Mouse (Mus musculus) gastrocnemius, postnatal 10 days (tissue): ENCODE results near the gene Etnk2. TPM values are rescaled to one million over a fixed set of nuclear protein-coding genes. Genes with fewer than 3 reads are reported as not detected.
A peak's percentile ranks its signal among the peaks of the same experiment; 100 is the strongest.

Experiments used
- DNase-seq: peaks from one replicate; pipeline ENCODE4 v3.0.0; 2021; ENCODE audit warnings: mixed read lengths
- total RNA-seq, 2 experiments: library from RNA; stranded (reverse); gene quantifications; 2 replicates each; pipeline ENCODE4 v1.2.3; 2021

Etnk2 gene
- total RNA-seq, 2 experiments from 2014 or later, result 0.19 to 0.47 TPM

- no peak for DNase-seq
Observed at GRCm38 (mm10) chr1:133382552-133383155, 19.3 kb downstream of the Etnk2 start.

DNA sequence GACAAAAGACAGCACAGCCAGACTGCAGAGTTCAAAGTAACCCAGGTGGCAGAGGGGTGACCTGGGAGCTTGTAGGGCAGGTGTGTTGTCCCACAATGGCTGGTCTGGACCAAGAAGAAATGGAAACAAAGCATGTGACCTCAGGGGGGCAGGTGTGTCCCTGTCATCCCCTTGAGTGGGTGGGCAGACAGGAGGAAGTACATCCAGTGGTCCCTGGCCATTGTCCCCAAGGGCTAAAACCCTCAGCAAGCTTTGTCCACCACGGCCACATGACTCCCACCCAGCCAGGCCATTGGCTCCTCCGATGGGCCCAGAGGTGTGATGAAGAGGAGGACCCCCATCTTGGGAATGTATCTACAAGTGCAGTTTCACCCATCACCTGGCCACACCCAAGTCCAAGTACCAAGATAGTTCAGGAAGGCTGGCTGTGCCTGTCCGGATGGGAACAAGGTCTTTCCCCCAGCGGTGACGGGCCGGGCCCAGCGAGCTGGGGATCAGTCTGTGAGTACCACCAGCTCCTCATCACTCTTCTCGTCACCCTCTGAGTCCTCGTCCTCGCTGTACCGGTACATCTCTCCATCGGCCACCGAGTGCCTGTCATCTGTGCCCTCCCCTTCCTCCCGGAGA, 19.9 kb downstream of the Etnk2 start:
- DNase-seq, result no peak

- DNase-seq, result peak; percentile 73
Observed at GRCm38 (mm10) chr1:133385506-133385905, 22.1 kb downstream of the Etnk2 start.

- no peak for DNase-seq
Observed at GRCm38 (mm10) chr1:133386209-133386608, 22.8 kb downstream of the Etnk2 start.

DNA sequence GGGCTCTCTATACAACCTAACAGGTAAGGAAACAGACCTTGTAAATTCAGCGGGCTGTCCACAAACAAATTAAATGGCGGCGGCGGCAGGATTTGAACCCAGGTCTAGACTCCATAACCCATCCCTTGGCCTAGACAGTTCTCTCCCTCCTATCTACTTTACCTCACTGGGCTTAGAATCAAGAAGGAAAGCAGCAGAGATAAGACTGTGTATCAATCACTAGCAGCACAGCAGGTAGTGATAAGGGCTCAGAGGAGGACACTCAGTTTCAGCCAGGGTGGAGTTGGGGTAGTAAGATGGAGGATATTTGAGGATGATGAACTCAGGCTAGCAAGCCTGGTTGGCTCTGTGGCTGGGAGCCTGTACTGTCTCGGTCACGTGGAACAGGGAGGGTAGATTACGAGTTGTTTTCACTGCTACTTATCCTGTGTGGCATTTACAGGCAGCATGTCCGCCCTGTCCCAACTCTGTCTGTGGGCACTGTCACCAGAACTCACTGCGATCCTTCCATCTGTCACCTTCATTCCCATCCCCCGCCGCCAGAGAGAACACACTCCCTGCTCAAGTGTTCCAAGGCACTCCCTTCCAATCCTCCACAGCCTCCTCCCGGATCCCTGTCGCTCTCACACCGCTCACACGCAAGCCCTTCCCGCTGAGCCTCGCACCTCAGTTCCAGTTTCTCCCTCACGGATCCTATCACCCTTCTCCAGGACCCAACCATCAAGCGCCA, 24.3 kb downstream of the Etnk2 start:
- DNase-seq, result no peak

- DNase-seq, result no peak
Observed at GRCm38 (mm10) chr1:133394702-133395101, 31.3 kb downstream of the Etnk2 start.

DNA sequence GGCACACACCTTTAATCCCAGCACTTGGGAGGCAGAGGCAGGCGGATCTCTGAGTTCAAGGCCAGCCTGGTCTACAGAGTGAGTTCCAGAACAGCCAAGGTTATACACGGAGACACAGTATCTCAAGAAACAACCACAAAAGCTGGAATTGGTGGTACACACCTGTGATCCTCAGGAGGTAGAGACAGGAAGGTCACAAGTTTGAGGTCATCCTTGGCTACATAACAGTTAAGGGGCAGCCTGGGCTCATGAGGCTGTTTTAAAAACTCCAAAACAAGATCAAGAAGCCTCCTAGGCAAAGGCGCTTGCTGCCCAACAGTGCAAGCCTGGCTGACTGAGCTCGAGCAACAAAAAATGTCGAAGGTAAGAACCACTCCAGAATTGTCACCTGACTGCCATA, 33.3 kb downstream of the Etnk2 start:
- no peak for DNase-seq

DNA sequence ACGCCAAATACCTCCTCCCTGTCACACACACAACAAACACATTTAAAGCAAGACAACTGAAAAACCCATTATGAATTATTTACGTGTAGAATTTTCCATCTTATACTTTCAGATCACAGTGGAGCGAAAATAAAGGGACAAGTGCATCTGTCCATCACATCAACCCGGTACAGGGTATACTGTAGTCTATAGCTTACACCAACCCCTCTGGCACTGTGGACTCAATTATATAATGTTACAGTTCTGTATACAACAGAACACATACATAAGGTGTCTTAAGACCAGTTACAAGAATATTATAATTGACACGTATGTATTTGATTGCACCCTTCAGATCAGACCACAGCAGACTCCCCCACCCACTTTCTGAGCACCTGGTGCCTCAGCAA, 33.7 kb downstream of the Etnk2 start:
- no peak for DNase-seq

- no peak for DNase-seq
Observed at GRCm38 (mm10) chr1:133397483-133398237, 34.3 kb downstream of the Etnk2 start.

- no peak for DNase-seq
Observed at GRCm38 (mm10) chr1:133400014-133400725, 36.8 kb downstream of the Etnk2 start.

DNA sequence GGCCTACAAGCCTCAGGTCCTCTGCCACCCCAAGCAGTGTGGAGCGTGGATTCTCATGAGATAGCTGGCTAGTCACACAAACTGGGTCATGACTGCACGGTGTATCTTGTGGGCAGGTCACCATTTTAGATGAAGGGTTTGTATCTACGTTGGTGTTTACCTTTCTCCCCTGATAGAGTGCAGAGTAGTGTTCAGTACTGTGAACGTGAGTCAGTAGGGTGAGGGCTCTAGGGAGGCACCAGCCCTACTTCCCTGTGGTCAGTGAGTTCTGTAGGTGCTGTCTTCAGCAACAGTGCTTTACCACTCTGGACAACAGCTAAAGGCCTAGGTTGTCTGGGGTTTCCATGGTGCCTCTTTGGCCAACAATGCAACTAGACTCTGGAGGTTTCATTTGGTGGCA, 40.6 kb downstream of the Etnk2 start:
- DNase-seq, result no peak

DNA sequence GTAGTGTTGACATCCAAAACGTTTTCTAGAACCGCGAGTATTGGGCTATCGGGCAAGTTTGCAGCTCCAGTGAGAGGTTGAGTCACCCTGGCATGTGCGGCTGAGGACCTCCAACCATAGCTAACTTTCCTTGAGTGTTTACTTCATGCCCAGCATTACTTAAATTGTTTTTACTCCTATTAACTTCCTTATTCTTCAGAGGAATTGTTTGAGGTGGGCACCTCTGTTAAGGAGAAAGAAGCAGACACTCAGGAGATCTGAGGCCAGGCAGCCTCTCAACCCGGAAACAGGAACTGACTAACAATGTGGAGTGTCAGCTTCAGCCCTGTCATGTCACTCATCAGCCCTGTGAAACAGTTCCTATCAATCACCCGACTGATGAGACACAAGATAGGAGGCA, 43.2 kb downstream of the Etnk2 start:
- DNase-seq, result no peak

DNA sequence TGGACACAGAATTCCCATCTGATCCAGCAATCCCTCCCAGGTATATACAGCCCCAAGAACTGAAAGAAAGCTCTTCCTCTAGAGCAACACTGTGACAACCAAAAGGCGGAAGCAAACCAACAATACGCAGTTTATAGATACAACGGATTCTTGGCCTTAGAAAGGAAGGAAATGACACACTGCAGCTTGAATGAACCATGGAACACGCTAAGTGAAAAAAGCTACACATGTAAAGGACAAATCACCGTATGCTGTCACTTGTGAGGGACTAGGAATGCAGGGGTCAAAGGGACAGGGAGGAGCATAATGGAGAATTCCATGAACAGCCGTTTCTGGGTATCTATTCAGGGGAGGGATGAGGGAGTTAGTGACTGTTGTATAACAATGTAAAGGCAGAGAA, 44.1 kb downstream of the Etnk2 start:
- DNase-seq, result no peak

DNA sequence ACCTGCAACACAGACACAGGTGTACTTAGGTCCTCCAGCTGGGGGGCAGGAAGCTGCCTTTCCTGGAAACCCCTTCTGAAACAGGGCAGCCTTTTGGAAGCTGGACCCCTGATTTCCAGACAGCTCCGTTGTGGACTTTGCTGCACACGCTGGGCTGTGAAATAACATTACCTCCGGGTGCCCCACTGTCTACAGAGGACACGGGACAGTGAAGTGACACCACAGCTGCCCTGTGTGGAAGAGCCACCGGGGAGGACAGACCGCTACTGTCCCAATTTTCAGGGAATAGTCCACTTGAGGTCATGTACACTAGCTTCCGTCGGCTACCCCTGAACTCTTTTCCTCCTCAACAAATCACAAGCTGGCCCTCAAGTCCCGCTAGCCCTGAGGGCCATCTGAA, 44.9 kb downstream of the Etnk2 start:
- no peak for DNase-seq

DNA sequence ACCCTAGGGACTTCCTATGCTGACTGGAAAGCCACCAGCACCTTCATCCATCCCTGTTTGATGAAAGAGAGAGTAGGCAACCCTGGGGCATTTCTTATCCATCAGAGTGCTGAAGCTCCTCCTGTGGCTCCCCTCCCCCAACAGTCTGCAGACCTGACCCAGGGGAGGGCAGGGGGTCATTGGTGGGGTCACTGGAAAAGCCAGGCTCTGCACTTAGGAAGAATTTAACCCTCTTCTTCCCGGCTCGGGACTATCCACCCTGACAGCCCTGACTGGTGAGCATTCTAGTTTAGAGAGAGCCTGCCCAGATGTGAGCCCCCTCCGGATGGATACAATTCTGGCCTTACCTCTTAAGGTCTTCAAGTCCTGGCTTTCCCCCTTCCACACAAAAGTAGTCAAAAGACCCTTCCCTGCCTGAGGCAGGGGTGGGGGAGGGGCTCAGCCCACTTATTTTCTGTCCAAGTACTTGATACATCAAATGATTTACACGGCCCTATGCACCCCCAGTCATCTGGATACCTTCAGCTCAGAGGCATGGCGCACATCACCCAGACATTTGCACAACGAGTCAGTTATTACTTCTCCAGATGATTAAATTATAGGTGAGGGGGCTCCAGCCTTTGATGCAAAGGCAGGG, 45.6 kb downstream of the Etnk2 start:
- DNase-seq, result no peak

DNA sequence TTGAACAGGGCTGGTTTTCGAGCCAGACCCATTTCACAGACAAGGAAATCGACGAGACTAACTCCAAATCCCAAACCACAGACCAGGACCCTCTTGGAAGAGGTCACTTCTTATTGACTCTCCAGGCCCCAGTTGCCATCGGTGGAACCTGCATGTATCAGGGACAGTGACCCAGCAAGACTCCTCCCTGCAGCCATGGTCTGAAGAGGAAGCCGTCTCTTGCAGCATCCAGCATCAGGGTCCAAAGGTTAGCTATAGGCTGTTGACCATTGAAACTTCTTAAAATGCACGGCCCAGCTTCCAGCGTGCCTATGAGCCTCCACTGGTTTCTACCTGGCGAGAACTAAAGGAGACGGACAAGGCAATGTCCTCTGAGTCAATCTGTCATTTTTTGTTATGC, 46.4 kb downstream of the Etnk2 start:
- no peak for DNase-seq

DNA sequence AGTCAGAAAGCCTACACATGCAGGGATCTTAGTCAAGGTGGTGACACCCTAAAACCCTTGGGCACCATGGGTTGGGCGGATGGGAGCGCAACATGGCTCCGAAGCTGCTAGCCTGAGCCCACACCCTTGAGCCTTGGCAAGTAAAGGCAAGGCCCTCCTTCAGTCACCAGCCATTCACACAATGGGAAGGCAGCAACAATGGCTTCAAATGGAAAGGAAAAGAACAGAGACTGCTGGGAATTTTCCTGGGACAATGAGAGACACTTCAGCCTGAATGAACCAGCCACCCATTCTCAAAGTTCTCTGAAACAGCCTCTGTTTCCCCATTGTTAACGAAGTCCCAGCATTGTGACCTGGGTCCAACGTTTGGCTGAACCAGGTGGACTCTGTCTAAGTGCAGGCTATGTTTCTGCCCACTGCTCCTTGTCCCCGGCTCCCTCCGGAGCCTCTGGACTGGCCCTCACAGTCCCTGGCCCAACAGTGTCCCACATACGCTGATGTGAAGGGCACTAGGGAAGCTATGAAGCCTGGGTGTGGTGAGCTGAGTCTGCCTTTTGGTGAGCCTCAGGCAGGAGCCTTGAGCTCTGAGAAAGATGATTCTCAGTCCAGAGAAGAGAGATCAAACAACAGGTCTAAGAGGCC, 48.3 kb downstream of the Etnk2 start:
- DNase-seq, result no peak

GRCm38 (mm10) chr1:133412941-133413340, 49.6 kb downstream of the Etnk2 start:
- no peak for DNase-seq

DNA sequence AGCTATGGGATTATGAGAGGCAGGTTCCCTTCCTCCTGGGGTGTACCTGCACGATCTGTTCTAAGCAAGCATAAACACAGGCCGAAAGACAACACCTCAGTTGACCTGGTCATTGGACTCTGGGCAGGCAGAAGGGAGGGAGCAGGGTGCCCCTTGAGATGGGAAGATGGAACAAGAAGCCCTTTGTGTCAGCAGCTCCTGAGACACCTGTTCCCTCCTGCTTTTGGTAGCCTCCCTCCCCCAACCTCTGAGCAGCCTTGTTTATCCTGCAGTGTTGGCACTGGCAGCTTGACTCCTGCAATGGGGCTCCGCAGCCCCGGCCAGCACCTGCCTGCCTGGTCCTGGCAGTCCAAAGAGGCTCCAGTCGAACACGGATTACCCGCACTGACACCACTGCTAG, 51.7 kb downstream of the Etnk2 start:
- no peak for DNase-seq

DNA sequence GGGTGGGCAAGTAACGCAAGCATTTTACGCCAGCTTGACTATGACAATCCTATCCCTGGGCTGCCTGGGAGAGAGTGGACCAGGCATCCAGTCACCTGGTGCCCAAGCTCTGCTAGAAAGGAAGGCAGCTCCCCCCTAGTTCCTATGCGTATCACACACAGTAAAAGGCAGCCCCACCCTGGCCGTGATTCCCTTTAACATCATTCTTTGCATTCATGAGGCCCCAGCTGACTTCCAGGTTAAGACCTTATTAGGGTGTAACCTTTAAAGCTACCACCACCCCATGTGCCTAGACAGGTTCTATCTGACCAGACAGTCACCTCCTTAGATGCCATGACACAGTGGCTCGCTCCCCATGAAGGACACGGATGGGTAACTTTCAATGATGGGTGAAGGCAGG, 52.1 kb downstream of the Etnk2 start:
- DNase-seq, result no peak

DNA sequence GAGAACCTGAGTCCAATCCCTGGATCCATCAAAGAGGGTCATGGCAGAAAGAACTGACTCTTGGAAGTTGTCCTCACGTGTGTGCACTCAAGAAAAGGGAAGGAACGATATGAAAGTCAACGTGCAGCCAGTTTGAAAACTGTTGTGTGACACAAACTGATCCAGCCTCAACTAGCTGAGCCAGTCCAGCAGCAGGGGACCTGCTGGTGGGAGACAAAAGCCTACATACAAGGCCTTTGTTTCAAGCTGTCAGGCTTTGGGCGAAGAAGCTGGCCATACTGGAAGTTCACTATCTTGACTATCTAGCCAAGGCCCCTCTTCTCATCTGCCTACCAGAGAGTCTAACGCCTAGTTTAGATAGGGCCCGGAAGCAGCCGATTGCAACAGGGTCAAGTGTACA, 53.1 kb downstream of the Etnk2 start:
- no peak for DNase-seq
